42 mouse cellular contexts compared by ENCODE assay signal in genomic region chr16:96454086-96454485, GRCm38 (mm10). TPM values are rescaled to one million over a fixed set of nuclear protein-coding genes. Genes with fewer than 3 reads are reported as not detected.
"Had no signal": no experiment of that assay in that cellular context is flagged by ENCODE, and none has a peak within 500 bp of the region (broad histone marks: within the 10 kb centered on the region; RNA-seq: fewer than 3 reads in every experiment).

No protein-coding gene starts in this region.

- H3K27ac ChIP-seq: left cerebral cortex, adult 2 months; limb, embryonic 10.5 days; limb, embryonic 12.5 days; limb, embryonic 13.5 days; limb, embryonic 15.5 days; liver, embryonic 12.5 days; liver, embryonic 13.5 days; liver, embryonic 14.5 days; liver, embryonic 15.5 days; lung, embryonic 15.5 days; macrophage; midbrain, embryonic 10.5 days; midbrain, embryonic 12.5 days; midbrain, embryonic 13.5 days; midbrain, embryonic 15.5 days had no signal

- DNase-seq: left cerebral cortex, postnatal 4 days; liver; liver, embryonic 13.5 days; liver, postnatal 0 days; lung, adult 18-20 months; lung, adult 2 months; lung, embryonic 14.5 days; lung, postnatal 10 days; lung, postnatal 14 days; lung, postnatal 36 days; lung, postnatal 4 days; midbrain, embryonic 14.5 days had no signal

- H3K4me1 ChIP-seq: liver, embryonic 12.5 days; liver, embryonic 13.5 days; liver, embryonic 15.5 days; lung, embryonic 15.5 days; megakaryocyte, embryonic 14.5 days; midbrain, embryonic 10.5 days; midbrain, embryonic 12.5 days; midbrain, embryonic 13.5 days; midbrain, embryonic 15.5 days had no signal

- H3K9me3 ChIP-seq: limb, embryonic 10.5 days; limb, embryonic 12.5 days; limb, embryonic 13.5 days; limb, embryonic 15.5 days; liver, embryonic 12.5 days; liver, embryonic 13.5 days; liver, embryonic 15.5 days; lung, embryonic 15.5 days; megakaryocyte, embryonic 14.5 days; midbrain, embryonic 10.5 days; midbrain, embryonic 12.5 days; midbrain, embryonic 13.5 days; midbrain, embryonic 15.5 days had no signal

- H3K9ac ChIP-seq: limb, embryonic 12.5 days; limb, embryonic 13.5 days; limb, embryonic 15.5 days; liver, embryonic 12.5 days; liver, embryonic 13.5 days; liver, embryonic 14.5 days; liver, embryonic 15.5 days; liver, postnatal 0 days; lung, embryonic 14.5 days; lung, embryonic 15.5 days; midbrain, embryonic 12.5 days; midbrain, embryonic 13.5 days; midbrain, embryonic 15.5 days had no signal

- H3K4me3 ChIP-seq: left cerebral cortex, adult 2 months; limb, embryonic 10.5 days; limb, embryonic 12.5 days; limb, embryonic 13.5 days; limb, embryonic 15.5 days; liver, embryonic 12.5 days; liver, embryonic 13.5 days; liver, embryonic 15.5 days; lung, embryonic 15.5 days; megakaryocyte, embryonic 14.5 days; midbrain, embryonic 10.5 days; midbrain, embryonic 12.5 days; midbrain, embryonic 13.5 days; midbrain, embryonic 15.5 days; myocyte had no signal

- H3K36me3 ChIP-seq: limb, embryonic 10.5 days; limb, embryonic 12.5 days; limb, embryonic 13.5 days; limb, embryonic 15.5 days; liver, embryonic 12.5 days; liver, embryonic 13.5 days; liver, embryonic 15.5 days; lung, embryonic 15.5 days; midbrain, embryonic 10.5 days; midbrain, embryonic 12.5 days; midbrain, embryonic 13.5 days; midbrain, embryonic 15.5 days had no signal

- ATAC-seq: liver, embryonic 12.5 days; liver, postnatal 0 days; lung, postnatal 0 days; midbrain, embryonic 13.5 days; midbrain, embryonic 15.5 days; midbrain, embryonic 16.5 days had no signal

- H3K27me3 ChIP-seq: limb, embryonic 12.5 days; limb, embryonic 13.5 days; limb, embryonic 15.5 days; liver, embryonic 12.5 days; liver, embryonic 13.5 days; liver, embryonic 15.5 days; lung, embryonic 15.5 days; megakaryocyte, embryonic 14.5 days; midbrain, embryonic 12.5 days; midbrain, embryonic 13.5 days; midbrain, embryonic 15.5 days had no signal

- H3K4me2 ChIP-seq: limb, embryonic 12.5 days; limb, embryonic 13.5 days; limb, embryonic 15.5 days; liver, embryonic 11.5 days; liver, embryonic 12.5 days; liver, embryonic 13.5 days; liver, embryonic 15.5 days; lung, embryonic 14.5 days; lung, embryonic 15.5 days; midbrain, embryonic 12.5 days; midbrain, embryonic 13.5 days; midbrain, embryonic 15.5 days had no signal

RNA-seq across cellular contexts. Expression of gene Itgb2l, which starts 10.7 kb away (rescaled TPM):
- total RNA-seq: left cerebral cortex, adult 18-20 months; left cerebral cortex, adult 2 months; left cerebral cortex, adult 8-10 months; left cerebral cortex, postnatal 10 days; left cerebral cortex, postnatal 14 days; left cerebral cortex, postnatal 25 days; left cerebral cortex, postnatal 36 days; left cerebral cortex, postnatal 4 days; liver, adult 2 months; megakaryocyte-erythroid progenitor cell, adult 5-6 weeks; monocyte, adult 5-6 weeks had no signal
- polyA plus RNA-seq: limb, embryonic 13.5 days; liver, adult 2 months; midbrain, embryonic 10.5 days; midbrain, embryonic 12.5 days; midbrain, embryonic 13.5 days; midbrain, embryonic 14.5 days; midbrain, embryonic 15.5 days; midbrain, embryonic 16.5 days; neural tube, embryonic 11.5 days had no signal

RNA-seq across cellular contexts. Expression of gene Pcp4, which starts 13.3 kb away (rescaled TPM):
- total RNA-seq: liver, adult 2 months; megakaryocyte progenitor cell, adult 5-6 weeks; megakaryocyte-erythroid progenitor cell, adult 5-6 weeks; monocyte, adult 5-6 weeks had no signal
- polyA plus RNA-seq: liver, adult 2 months; liver, postnatal 0 days; macrophage; myocyte had no signal
